Mouse (Mus musculus): ENCODE measurements around the gene Mief1.

Mief1 gene

DNA sequence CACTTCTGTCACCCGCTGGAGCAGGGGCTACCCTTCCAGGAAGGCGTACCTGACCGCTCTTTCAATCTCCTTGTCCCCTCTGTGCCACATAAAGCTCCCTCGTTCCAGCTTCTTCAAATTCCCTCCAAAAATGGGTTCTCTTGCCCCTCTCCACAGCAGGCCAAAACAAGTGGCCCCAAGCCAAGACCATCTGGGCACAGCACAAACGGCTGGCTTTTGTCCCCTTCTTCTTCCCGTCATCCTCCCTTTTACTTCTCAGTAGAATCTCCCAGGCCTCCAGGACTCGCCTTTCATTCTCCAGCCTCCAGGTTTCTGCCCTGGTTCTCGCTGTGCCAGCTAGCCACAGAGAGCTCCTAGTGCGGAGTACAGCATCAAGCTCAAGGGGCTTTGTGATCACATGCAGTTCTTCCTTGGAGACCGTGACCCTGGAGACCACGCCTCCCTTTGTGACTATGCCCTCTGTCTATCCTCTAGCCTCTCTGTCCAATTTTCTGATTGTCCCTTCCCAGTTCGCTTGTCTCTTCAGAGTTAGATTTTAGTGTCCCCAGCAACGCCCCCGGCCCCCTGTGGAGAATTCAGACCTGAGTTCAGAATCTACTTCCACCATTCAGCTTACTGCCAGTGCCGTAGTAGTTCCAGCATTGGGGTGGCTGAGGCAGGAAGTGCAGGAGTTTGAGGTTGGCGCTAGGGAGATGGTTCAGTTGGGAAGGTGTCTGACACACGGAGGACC lies 5.6 kb upstream of the Mief1 start:
- no peak for DNase-seq

GRCm38 (mm10) chr15:80232331-80232730 lies 1.5 kb upstream of the Mief1 start:
- DNase-seq: no peak

DNA sequence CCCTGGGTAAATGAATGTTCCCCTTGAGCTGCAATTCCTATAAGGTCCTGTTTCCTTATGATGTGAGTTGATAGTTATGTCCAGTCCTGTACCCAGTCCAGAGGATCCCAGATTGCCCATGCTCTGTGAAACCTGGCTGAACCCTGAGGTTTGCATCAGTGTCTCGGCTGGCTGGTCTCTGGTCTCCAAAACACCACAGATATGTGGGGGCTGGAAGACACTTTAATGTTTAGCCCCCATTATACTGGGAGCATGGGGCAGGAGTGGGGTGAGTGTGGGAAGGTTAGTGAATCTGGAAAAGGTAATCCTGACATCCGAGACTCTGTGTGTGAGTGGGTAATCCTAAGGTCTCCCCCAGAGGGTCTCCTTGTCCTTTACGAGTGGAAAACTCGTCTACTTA lies 765 bp upstream of the Mief1 start:
- DNase-seq: no peak

GRCm38 (mm10) chr15:80235535-80235934 lies 1.7 kb downstream of the Mief1 start, which contains the start of gene AC140267.1:
TSS of gene AC140267.1 (plus strand) at chr15:80235835.
- no peak for DNase-seq

DNA sequence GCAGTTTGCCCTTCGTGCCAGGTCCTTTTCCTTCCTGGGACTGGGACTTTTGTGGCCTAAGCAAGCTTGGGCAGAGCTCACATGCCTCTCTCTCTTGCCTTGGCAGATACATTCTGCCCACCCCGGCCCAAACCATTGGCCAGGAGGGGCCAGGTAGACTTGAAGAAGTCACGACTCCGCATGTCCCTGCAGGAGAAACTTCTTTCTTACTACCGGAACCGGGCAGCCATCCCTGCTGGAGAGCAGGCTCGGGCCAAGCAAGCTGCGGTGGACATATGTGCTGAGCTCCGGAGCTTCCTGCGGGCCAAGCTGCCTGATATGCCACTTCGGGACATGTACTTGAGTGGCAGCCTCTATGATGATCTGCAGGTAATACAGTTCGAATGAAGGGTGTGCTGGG lies 14.3 kb downstream of the Mief1 start:
- no peak for DNase-seq

DNA sequence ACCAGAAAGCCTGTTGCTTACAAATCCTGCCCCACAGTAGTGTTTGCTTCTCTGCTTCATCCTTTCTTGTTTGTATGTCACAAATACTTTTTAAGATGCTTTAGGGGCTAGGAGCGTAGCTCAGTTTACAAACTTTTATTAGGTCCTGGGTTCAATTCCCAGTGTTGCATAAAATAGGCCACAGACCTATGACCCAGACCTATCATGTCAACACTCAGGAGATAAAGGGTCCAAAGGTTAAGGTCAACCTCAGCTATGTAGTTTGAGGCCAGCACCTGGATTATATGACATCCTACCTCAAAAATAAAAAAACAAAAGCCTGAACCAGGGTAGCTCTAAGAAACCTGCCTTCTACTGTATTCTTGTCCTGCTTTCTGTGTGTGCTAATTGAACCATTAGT lies 14.8 kb downstream of the Mief1 start:
- no peak for DNase-seq

- no peak for DNase-seq
These were observed 15.9 kb downstream of the Mief1 start for GRCm38 (mm10) chr15:80249672-80250071.

DNA sequence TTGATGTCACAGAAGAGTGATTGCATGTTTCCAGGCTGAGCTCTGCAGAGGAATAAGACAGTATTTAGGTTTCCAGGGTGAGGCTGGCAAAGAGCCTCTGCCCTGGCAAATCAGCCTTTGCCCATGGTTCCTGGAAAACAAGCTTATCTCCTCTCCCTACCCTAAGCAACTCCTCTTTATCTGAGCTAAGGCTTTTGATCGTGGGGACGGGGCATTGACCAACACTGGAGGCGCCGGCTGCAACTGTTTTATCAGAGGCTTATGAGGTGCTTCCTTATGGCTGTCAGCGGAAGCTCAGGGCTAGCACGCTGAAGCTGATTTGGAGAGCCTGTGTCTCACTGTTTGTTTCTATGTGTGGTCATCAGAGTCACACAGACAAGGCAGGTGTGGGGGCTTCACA lies 16.8 kb downstream of the Mief1 start:
- no peak for DNase-seq

GRCm38 (mm10) chr15:80253530-80253929 lies 19.7 kb downstream of the Mief1 start:
- no peak for DNase-seq

DNA sequence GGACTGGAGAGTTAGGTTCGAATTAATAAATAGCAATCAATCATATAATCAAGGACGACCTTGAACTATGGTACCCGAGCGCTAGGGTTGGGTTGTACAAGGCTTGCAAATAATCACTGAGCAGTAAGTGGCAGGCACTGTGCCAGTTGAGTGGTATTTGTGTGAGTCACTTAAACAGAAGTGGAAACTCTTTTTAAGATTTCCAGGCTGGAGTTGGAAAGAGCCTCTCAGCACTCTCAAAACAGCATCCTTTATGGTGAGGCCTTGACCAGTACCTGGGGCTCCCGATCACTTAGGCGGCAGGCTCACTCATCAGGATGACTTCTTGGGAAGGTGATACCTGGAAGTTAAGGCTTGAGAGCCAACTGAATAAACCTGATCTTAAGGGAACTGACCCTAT lies 20.4 kb downstream of the Mief1 start:
- no peak for DNase-seq

- DNase-seq: peak; percentile 89 to 96
These were observed 21.2 kb downstream of the Mief1 start, which contains the start of gene Atf4 for GRCm38 (mm10) chr15:80254847-80255645. TSS of gene Atf4 (plus strand) at chr15:80255184.

- DNase-seq: peak; percentile 72 to 76
These were observed 21.9 kb downstream of the Mief1 start for GRCm38 (mm10) chr15:80255646-80256121.

DNA sequence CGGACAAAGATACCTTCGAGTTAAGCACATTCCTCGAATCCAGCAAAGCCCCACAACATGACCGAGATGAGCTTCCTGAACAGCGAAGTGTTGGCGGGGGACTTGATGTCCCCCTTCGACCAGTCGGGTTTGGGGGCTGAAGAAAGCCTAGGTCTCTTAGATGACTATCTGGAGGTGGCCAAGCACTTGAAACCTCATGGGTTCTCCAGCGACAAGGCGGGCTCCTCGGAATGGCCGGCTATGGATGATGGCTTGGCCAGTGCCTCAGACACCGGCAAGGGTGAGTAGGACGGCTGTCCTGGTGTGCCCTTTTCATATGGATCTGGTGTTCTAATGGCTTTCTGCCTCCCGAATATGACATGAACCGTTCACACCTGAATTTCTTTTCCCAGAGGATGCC lies 22.4 kb downstream of the Mief1 start:
- DNase-seq: no peak

GRCm38 (mm10) chr15:80256656-80257601 lies 23.1 kb downstream of the Mief1 start:
- no peak for DNase-seq

GRCm38 (mm10) chr15:80257602-80258239 lies 23.9 kb downstream of the Mief1 start:
- no peak for DNase-seq

DNA sequence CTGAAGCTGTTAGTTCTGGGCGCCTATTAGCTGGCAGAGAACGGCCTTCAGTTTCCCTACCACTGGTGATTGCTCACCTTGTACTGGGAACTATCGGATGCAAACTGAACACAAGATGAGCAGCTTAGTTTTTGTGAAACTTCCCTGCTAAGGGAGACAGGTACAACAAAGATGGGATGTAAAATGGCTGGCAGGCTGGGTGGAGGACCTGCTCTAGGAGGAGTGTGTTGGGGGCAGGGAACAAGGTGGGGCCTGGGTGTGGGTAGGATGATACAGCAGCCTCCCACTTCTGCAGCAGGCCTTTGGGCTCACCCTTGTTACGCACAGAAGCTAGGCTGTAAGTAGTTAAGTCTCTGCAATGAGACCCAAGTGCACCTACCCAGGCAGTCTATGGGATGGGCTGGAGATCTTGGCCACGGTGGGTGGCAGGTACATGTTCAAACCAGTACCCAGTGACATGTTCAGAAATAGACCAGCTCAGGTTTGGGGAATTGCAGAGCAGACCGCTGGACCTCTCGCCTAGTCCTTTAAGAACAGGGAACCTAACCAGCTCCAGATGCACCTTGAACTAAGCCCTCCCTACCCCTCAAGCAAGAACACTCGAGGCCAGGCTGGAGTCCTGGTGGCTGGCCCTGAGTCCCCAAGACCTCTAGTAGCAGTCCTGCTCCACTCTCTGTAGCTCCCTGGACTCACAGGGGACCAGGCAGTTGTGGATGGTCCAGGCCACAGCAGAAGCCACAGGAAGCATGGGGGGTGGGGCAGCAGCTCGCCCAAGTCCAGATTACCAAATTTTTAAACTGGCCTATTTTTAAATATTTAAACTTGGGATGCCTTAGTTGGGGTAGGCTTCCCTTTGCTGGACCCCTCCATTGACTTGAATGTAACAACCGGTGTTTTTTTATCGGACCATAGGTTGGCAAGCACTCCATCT lies 24.7 kb downstream of the Mief1 start:
- no peak for DNase-seq

DNA sequence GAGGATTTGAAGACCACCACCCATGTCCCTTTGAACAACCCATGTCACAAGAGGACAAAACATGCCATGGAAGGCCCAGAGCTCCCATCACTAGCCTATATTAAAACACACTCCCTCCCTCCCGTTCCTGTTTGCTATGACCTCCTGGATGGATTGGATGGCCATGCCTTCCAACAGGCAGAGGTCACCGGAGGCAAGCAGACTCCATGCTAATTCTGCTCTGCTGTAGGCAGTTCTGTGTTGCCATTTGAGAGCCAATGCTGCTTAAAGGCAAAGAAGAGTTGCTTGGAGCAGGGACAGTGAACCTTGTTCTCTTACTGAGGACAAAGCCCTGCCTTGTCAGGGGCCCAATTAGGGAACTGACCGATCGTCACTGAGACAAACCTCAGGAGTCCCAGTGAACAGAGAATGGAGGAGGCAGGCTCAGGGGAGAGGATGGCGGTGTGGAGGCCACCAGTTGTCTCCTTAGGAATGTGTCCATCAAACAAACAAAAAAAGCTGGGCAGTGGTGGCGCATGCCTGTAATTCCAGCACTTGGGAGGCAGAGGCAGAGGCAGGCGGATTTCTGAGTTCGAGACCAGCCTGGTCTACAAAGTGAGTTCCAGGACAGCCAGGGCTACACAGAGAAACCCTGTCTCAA lies 25.7 kb downstream of the Mief1 start:
- DNase-seq: no peak

- peak; percentile 57 to 84 for DNase-seq
These were observed 26.9 kb downstream of the Mief1 start for GRCm38 (mm10) chr15:80260677-80261076.

DNA sequence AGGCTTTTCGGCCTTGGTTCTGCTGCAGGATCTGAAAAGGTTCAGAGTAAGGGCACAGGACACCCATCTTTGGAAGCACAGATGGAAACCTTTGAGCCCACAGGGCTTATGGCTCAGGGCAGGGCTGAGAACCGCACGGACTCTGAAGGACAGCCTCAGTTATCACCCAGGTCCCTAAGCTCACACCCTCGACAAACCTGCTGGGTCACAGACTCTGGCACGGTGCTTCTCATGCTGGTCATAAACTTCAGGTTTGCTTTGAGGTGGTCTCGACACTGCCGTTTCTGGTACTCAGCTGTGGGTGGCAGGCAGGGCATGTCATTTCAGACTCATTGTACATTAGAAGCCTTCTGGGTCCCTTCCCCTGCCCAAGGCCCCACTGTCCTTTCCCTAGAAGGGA lies 27.3 kb downstream of the Mief1 start:
- no peak for DNase-seq
